Mouse (Mus musculus): ENCODE results near the gene Camk1d. TPM values are rescaled to one million over a fixed set of nuclear protein-coding genes. Genes with fewer than 3 reads are reported as not detected.

Gene Camk1d
- polyA plus RNA-seq, 1 experiment = 1.6 TPM

DNA sequence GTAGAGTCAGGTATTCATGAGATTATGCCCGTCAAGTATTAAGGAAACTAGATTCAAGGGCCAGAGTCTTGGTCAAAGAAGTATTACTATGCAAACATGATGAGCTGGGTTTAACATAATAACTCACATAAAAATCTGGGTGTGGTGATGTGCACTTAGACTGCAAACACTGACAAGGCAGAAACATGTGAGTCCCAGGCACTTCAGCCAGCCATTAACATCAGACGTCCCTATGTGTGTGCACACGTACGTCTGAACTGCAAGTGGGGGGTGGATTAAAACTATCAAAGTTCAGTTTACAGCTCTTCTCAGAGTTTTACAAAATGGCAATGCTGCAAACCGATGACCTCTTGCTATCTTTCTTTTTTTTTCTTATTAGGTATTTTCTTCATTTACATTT lies 68.0 kb downstream of the Camk1d start:
- no peaks in the 10 kb centered on the region for H3K27me3 ChIP-seq (ENCODE audit: control insufficient read depth, insufficient read depth, insufficient read length)
- H3K4me3 ChIP-seq (ENCODE audit: insufficient read depth, poor library complexity, severe bottlenecking) = no peak overlapping the region
- no peak for TF ChIP-seq MYOD1 (IDR thresholded peaks at IDR 0.05; ENCODE audit: control insufficient read depth, insufficient read length, low read depth)
- no peak for TF ChIP-seq CEBPB (IDR thresholded peaks at IDR 0.05; ENCODE audit: low read depth)
- no peak for TF ChIP-seq MAX (IDR thresholded peaks at IDR 0.05)
- TF ChIP-seq MYOG (IDR thresholded peaks at IDR 0.05; ENCODE audit: control insufficient read depth, extremely low read depth, insufficient read length) = no peak
- TF ChIP-seq USF1 (IDR thresholded peaks at IDR 0.05; ENCODE audit: low read depth) = no peak
- no peak for TF ChIP-seq CTCF (IDR thresholded peaks at IDR 0.05; ENCODE audit: control insufficient read depth, insufficient read depth, insufficient read length)
- TF ChIP-seq FOSL1 (IDR thresholded peaks at IDR 0.05; ENCODE audit: insufficient read depth, low read length, poor library complexity, severe bottlenecking) = no peak
- H3ac ChIP-seq (ENCODE audit: control insufficient read depth, insufficient read length, low read depth) = no peak overlapping the region
- peaks cover 32% of the 10 kb centered on the region for H3K79me2 ChIP-seq (ENCODE audit: control insufficient read depth, insufficient read depth)
- no peaks in the 10 kb centered on the region for H3K36me3 ChIP-seq (ENCODE audit: control insufficient read depth, insufficient read depth)
- H3K79me3 ChIP-seq (ENCODE audit: low read depth) = no peaks in the 10 kb centered on the region

DNA sequence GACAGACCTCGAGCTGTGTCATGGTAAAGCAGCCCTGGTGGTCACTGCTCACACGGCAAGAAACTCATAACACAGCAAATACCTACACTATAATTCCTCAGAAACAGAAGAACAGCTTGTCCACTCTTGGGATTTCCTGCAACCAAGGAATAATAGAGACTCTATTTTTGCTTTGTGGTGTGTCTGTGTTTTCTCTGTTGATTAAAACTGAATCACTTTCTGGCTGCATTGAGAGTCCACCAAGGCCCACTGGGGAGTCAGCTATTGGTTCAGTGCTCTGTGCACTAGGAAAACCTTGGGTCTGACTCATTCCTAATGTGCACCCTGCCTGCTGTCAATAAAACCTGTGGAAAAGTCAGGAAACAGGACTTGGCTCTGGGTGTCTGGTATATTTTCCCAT lies 68.7 kb downstream of the Camk1d start:
- Histone ChIP-seq H3K27me3 (ENCODE audit: control insufficient read depth, insufficient read depth, insufficient read length) (no peaks in the 10 kb centered on the region), H3K79me3 (ENCODE audit: low read depth) (no peaks in the 10 kb centered on the region), H3ac (ENCODE audit: control insufficient read depth, insufficient read length, low read depth) (no peak overlapping the region), H3K4me3 (ENCODE audit: insufficient read depth, poor library complexity, severe bottlenecking) (no peak overlapping the region), H3K36me3 (ENCODE audit: control insufficient read depth, insufficient read depth) (no peaks in the 10 kb centered on the region), H3K79me2 (ENCODE audit: control insufficient read depth, insufficient read depth) (peaks cover 30% of the 10 kb centered on the region)
- TF ChIP-seq USF1 (IDR thresholded peaks at IDR 0.05; ENCODE audit: low read depth) = no peak
- TF ChIP-seq CTCF (IDR thresholded peaks at IDR 0.05; ENCODE audit: control insufficient read depth, insufficient read depth, insufficient read length) = no peak
- no peak for TF ChIP-seq MYOG (IDR thresholded peaks at IDR 0.05; ENCODE audit: control insufficient read depth, extremely low read depth, insufficient read length)
- TF ChIP-seq MYOD1 (IDR thresholded peaks at IDR 0.05; ENCODE audit: control insufficient read depth, insufficient read length, low read depth) = no peak
- TF ChIP-seq FOSL1 (IDR thresholded peaks at IDR 0.05; ENCODE audit: insufficient read depth, low read length, poor library complexity, severe bottlenecking) = no peak
- TF ChIP-seq MAX (IDR thresholded peaks at IDR 0.05) = no peak
- TF ChIP-seq CEBPB (IDR thresholded peaks at IDR 0.05; ENCODE audit: low read depth) = no peak

DNA sequence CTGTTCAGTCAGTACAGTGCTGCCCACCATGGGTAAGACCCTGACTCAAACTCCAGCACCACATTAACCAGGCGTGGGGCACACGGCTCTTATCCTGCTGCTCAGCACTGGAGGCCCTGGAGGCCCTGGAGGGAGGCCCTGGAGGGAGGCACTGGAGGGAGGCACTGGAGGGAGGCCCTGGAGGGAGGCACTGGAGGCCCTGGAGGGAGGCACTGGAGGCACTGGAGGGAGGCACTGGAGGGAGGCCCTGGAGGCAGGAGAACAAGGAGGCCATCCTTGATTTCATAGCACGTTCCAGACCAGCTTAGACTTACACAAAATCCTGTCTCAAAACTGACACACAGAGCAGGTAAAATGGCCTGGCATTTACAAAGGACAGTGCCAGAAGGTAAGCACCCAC lies 70.4 kb downstream of the Camk1d start:
- H3K4me3 ChIP-seq (ENCODE audit: insufficient read depth, poor library complexity, severe bottlenecking) = no peak overlapping the region
- no peak overlapping the region for H3ac ChIP-seq (ENCODE audit: control insufficient read depth, insufficient read length, low read depth)
- H3K79me3 ChIP-seq (ENCODE audit: low read depth) = no peaks in the 10 kb centered on the region
- TF ChIP-seq CTCF (IDR thresholded peaks at IDR 0.05; ENCODE audit: control insufficient read depth, insufficient read depth, insufficient read length) (no peak), MYOG (IDR thresholded peaks at IDR 0.05; ENCODE audit: control insufficient read depth, extremely low read depth, insufficient read length) (no peak), MAX (IDR thresholded peaks at IDR 0.05) (no peak), FOSL1 (IDR thresholded peaks at IDR 0.05; ENCODE audit: insufficient read depth, low read length, poor library complexity, severe bottlenecking) (no peak), USF1 (IDR thresholded peaks at IDR 0.05; ENCODE audit: low read depth) (no peak), CEBPB (IDR thresholded peaks at IDR 0.05; ENCODE audit: low read depth) (no peak), MYOD1 (IDR thresholded peaks at IDR 0.05; ENCODE audit: control insufficient read depth, insufficient read length, low read depth) (no peak)
- no peaks in the 10 kb centered on the region for H3K36me3 ChIP-seq (ENCODE audit: control insufficient read depth, insufficient read depth)
- H3K79me2 ChIP-seq (ENCODE audit: control insufficient read depth, insufficient read depth) = peaks cover 40% of the 10 kb centered on the region
- no peaks in the 10 kb centered on the region for H3K27me3 ChIP-seq (ENCODE audit: control insufficient read depth, insufficient read depth, insufficient read length)

- TF ChIP-seq MYOD1 (IDR thresholded peaks at IDR 0.05; ENCODE audit: control insufficient read depth, insufficient read length, low read depth) (no peak), FOSL1 (IDR thresholded peaks at IDR 0.05; ENCODE audit: insufficient read depth, low read length, poor library complexity, severe bottlenecking) (no peak), CTCF (IDR thresholded peaks at IDR 0.05; ENCODE audit: control insufficient read depth, insufficient read depth, insufficient read length) (no peak), MYOG (IDR thresholded peaks at IDR 0.05; ENCODE audit: control insufficient read depth, extremely low read depth, insufficient read length) (no peak), CEBPB (IDR thresholded peaks at IDR 0.05; ENCODE audit: low read depth) (no peak), USF1 (IDR thresholded peaks at IDR 0.05; ENCODE audit: low read depth) (no peak), MAX (IDR thresholded peaks at IDR 0.05) (no peak)
- Histone ChIP-seq H3K79me2 (ENCODE audit: control insufficient read depth, insufficient read depth) (peaks cover 44% of the 10 kb centered on the region), H3K36me3 (ENCODE audit: control insufficient read depth, insufficient read depth) (no peaks in the 10 kb centered on the region), H3K4me3 (ENCODE audit: insufficient read depth, poor library complexity, severe bottlenecking) (no peak overlapping the region), H3K79me3 (ENCODE audit: low read depth) (no peaks in the 10 kb centered on the region), H3K27me3 (ENCODE audit: control insufficient read depth, insufficient read depth, insufficient read length) (no peaks in the 10 kb centered on the region), H3ac (ENCODE audit: control insufficient read depth, insufficient read length, low read depth) (no peak overlapping the region)
Measured at GRCm38 (mm10) chr2:5643226-5643625, 71.1 kb downstream of the Camk1d start.

DNA sequence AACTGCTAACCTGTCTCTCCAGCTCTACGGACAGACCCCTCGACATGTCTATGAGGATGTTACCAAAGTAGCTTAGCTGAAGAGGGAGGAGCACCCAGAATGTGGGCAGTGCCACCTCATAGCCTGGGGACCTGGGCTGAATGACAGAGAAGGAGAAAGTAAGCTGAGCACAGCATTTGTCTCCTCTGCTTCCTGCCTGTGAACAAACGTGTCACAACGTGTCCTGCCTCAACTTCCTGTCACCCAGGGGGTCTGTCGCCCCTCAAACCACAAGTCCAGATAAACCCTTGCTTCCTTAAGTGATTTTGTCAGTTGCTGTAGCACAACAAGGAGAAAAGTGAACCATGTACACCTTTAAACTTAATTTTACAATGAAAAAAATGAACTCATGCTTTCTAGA lies 71.7 kb downstream of the Camk1d start:
- Histone ChIP-seq H3K79me3 (ENCODE audit: low read depth) (no peaks in the 10 kb centered on the region), H3K79me2 (ENCODE audit: control insufficient read depth, insufficient read depth) (peaks cover 41% of the 10 kb centered on the region), H3K36me3 (ENCODE audit: control insufficient read depth, insufficient read depth) (no peaks in the 10 kb centered on the region), H3ac (ENCODE audit: control insufficient read depth, insufficient read length, low read depth) (no peak overlapping the region), H3K4me3 (ENCODE audit: insufficient read depth, poor library complexity, severe bottlenecking) (no peak overlapping the region), H3K27me3 (ENCODE audit: control insufficient read depth, insufficient read depth, insufficient read length) (no peaks in the 10 kb centered on the region)
- TF ChIP-seq CEBPB (IDR thresholded peaks at IDR 0.05; ENCODE audit: low read depth) (no peak), FOSL1 (IDR thresholded peaks at IDR 0.05; ENCODE audit: insufficient read depth, low read length, poor library complexity, severe bottlenecking) (no peak), MYOG (IDR thresholded peaks at IDR 0.05; ENCODE audit: control insufficient read depth, extremely low read depth, insufficient read length) (no peak), CTCF (IDR thresholded peaks at IDR 0.05; ENCODE audit: control insufficient read depth, insufficient read depth, insufficient read length) (no peak), MYOD1 (IDR thresholded peaks at IDR 0.05; ENCODE audit: control insufficient read depth, insufficient read length, low read depth) (no peak), USF1 (IDR thresholded peaks at IDR 0.05; ENCODE audit: low read depth) (no peak), MAX (IDR thresholded peaks at IDR 0.05) (no peak)

GRCm38 (mm10) chr2:5641678-5642077 lies 72.6 kb downstream of the Camk1d start:
- Histone ChIP-seq H3K36me3 (ENCODE audit: control insufficient read depth, insufficient read depth) (no peaks in the 10 kb centered on the region), H3K79me2 (ENCODE audit: control insufficient read depth, insufficient read depth) (peaks cover 33% of the 10 kb centered on the region), H3ac (ENCODE audit: control insufficient read depth, insufficient read length, low read depth) (no peak overlapping the region), H3K27me3 (ENCODE audit: control insufficient read depth, insufficient read depth, insufficient read length) (no peaks in the 10 kb centered on the region), H3K4me3 (ENCODE audit: insufficient read depth, poor library complexity, severe bottlenecking) (no peak overlapping the region), H3K79me3 (ENCODE audit: low read depth) (no peaks in the 10 kb centered on the region)
- TF ChIP-seq MAX (IDR thresholded peaks at IDR 0.05) = no peak
- TF ChIP-seq CTCF (IDR thresholded peaks at IDR 0.05; ENCODE audit: control insufficient read depth, insufficient read depth, insufficient read length) = no peak
- no peak for TF ChIP-seq MYOD1 (IDR thresholded peaks at IDR 0.05; ENCODE audit: control insufficient read depth, insufficient read length, low read depth)
- no peak for TF ChIP-seq CEBPB (IDR thresholded peaks at IDR 0.05; ENCODE audit: low read depth)
- TF ChIP-seq MYOG (IDR thresholded peaks at IDR 0.05; ENCODE audit: control insufficient read depth, extremely low read depth, insufficient read length) = no peak
- TF ChIP-seq USF1 (IDR thresholded peaks at IDR 0.05; ENCODE audit: low read depth) = no peak
- no peak for TF ChIP-seq FOSL1 (IDR thresholded peaks at IDR 0.05; ENCODE audit: insufficient read depth, low read length, poor library complexity, severe bottlenecking)
